Mouse (Mus musculus): ENCODE measurements around the gene Nol12.

GRCm38 (mm10) chr15:78940325-78940724 lies 5.6 kb downstream of the Nol12 start:
- no peak for TF ChIP-seq POLR2A (IDR thresholded peaks at IDR 0.05; ENCODE audit: low read depth, low read length)
- no peak for TF ChIP-seq CTCF (conservative IDR thresholded peaks at IDR 0.05; ENCODE audit: insufficient read depth, insufficient read length, low read depth, low read length)
